Mouse (Mus musculus) adipose tissue, adult 10 weeks (tissue): ENCODE measurements around the gene Urb1. TPM values are rescaled to one million over a fixed set of nuclear protein-coding genes. Genes with fewer than 3 reads are reported as not detected.

Source experiments
- polyA plus RNA-seq: library from polyadenylated mRNA; stranded (reverse); fragments of 350-450 nt; fragmentation: Illumina TruSeq; extraction: RNeasy Lipid Tissue Mini Kit (QIAGEN cat#74804); gene quantifications from one replicate; pipeline ENCODE4 v1.2.3, GENCODE M21; 2014; ENCODE audit warnings: low read depth, low replicate concordance

Gene Urb1
- polyA plus RNA-seq: 6.7 TPM

GRCm38 (mm10) chr16:90809975-90810715 lies at the start of gene Urb1:
Gene Urb1 (minus strand): TSS chr16:90810413.

DNA sequence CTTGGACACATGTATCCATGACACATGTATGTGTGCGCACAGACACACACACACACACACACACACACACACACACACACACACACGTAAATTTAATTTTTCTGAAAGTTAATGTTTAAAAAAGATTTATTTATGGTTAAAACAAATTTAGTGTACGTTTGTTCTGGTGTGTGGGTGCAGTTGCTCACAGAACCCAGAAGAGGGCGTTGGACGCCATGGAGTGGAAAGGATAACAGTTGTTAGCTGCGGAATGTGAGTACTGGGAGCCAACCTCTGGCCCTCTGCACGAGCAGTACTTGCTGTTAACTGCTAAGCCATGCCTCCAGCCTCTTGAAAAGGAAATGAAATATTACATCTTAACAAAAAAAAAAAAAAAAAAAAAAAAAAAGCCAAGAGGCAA lies 16.2 kb upstream of the Urb1 start, which contains the start of gene Eva1c:
Gene Eva1c (plus strand): TSS at position 263 of the 400 bp plus-strand sequence.

DNA sequence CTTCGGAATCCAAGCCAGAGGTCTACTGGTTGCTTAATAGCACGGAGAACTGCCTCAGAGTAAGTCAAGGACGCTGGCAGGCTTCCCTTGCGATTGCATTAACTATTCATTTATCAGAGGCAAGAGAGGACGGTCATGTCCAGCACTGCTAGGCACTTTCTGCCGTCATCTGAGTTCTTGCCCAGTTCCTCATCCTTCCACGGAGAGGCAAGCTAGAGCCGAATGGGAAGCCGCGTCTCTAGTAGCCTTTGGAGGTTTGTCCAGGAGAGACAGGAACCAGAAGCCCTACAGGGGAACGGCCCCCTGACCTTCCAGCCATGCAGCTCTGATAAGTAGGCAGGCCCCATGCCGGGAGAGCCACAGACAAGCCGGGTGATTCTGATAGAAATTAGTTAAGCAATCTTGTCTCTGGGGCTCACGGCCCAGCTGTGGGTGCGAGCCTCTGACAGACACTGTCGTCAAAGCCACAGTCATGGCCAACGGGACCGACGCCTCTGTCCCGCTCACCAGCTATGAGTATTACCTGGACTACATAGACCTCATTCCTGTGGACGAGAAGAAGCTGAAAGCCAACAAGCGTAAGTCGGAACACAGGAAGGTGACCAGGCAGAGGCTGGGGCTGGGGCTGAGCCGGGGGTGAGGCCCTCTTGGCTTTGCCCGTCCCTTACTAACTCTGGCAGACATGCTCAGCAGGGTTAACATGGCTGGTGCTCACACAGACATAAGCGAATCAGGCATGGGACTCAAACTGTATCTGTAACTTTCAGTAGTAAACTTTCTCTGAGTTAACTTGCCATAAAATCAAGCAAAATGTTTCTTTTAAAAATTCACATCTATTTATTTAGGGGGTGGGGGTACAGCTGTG lies 71.9 kb downstream of the Urb1 start, which contains the start of gene Mrap:
Gene Mrap (plus strand): TSS at position 116 of the 865 bp plus-strand sequence.

GRCm38 (mm10) chr16:90727233-90728115 lies 82.7 kb downstream of the Urb1 start, which contains the start of gene Mis18a:
Gene Mis18a (minus strand): TSS chr16:90727404.

Other genes starting within 250 kb of the Urb1 start
- gene Mis18a, start 83.0 kb downstream of the Urb1 start, polyA plus RNA-seq: 8.8 TPM
- 90.2 TPM for gene Mrap, start 72.2 kb downstream of the Urb1 start, polyA plus RNA-seq
- 5.6 TPM for gene Eva1c, start 16.3 kb upstream of the Urb1 start, polyA plus RNA-seq
- gene Cfap298, start 124.7 kb upstream of the Urb1 start, polyA plus RNA-seq: 31.6 TPM
- 26.2 TPM for gene Synj1, start 200.9 kb upstream of the Urb1 start, polyA plus RNA-seq
- 50.3 TPM for gene Paxbp1, start 234.1 kb upstream of the Urb1 start, polyA plus RNA-seq